Mouse (Mus musculus) urinary bladder, postnatal 4 days (tissue): ENCODE measurements around the gene Tcp10c.
"Not testable (repeated sequence)": the region's sequence is repeated elsewhere in the genome, so short reads cannot be mapped to it uniquely, and the experiment has no call there.

Source experiments
- DNase-seq, 2 experiments: peaks; one replicate each; pipeline ENCODE4 v3.0.0; 2021 to 2022; ENCODE audit warnings: low spot score in 2 of 2

Gene Tcp10c

DNA sequence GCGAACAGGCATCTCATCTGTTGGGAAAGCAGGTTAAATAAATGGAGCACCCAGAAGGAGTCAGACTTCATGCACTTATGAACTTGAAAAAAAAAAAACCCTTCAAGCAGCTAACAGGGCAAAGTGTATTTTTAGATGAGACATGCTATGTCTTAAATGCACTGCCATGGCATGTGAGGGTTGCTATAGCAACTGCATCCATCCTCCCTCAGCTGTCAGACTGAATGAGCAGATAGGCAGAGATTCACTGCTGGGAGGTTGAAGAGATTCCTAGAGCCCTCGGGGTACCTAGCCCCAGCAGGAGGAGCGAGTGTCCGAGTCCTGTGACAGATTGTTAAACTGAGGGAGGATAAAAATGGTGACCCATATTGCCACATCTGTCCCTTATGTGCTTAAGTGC, 36.6 kb downstream of the Tcp10c start:
- not testable (repeated sequence) for DNase-seq

DNA sequence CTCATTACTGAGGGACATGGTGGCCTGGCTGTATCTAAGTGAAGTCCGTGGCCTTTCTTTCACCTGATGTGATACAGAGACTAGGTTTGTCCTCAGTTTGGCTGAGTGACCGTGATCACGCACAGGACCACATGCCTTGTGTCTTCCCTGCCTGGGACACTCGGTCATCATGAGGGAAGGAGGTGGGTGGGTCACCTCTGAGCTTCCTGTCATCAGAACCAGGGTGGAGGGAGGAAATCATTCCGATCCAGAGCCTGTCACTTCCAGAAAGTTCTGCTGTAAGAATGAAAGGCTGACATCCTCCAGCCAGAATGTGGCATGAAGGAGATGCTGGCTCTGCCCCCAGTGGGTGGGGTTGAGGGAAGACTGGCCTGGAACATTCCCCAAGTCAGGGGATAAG, 45.6 kb downstream of the Tcp10c start:
- DNase-seq = not testable (repeated sequence)

- DNase-seq = not testable (repeated sequence)
Observed at GRCm38 (mm10) chr17:13402118-13402517, 47.7 kb downstream of the Tcp10c start.

- DNase-seq = not testable (repeated sequence)
Observed at GRCm38 (mm10) chr17:13403527-13404131, 49.3 kb downstream of the Tcp10c start.

DNA sequence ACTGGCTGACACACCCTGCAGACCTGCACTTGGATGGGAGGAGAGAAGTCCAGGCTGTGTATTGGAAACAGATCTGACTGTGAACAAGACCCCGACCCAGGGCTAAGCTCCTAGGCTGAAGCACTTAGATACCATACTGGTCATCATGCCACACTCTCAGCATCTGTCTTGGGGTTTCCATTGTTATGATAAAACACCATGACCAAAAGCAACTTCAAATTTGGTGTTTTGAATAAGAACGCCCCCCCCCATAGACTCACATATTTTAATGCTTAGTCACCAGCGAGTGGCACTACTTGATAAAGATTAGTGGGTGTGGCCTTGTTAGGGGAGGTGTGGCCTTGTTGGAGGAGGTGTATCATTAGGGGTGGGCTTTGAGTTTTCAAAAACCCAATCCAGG, 51.7 kb downstream of the Tcp10c start:
- DNase-seq = not testable (repeated sequence)

- DNase-seq = not testable (repeated sequence)
Observed at GRCm38 (mm10) chr17:13406701-13407100, 52.3 kb downstream of the Tcp10c start.

DNA sequence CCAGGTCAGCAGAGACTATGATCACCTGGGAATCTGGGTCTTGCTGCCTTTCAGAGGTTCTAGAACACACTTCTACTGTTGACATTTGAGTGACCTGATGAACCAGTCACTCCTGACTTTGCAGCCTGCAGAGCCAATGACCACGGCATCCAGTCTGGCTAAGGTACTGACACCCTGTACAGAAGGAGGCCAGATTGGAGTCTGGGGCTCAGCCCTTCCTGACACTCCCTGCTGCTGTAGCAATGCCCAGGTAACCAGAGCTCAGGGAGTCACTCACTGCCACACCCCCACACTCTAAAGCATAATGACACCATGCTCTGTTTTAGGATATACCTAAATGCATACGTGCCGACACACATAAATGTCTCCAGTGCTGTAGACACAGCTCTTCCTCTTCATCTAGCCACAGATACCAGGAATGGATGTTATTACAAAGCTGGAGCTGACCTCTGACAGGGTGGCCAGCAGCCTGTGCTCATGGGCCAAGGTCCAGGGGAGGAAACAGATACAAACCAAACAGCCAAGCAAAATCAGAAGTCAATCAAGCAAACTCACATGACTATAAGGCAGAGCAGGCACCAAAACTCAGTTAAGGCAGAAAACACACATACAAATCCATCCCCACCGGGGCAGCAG, 53.4 kb downstream of the Tcp10c start:
- peak in 1 of 2 experiments; percentile 52 for DNase-seq

DNA sequence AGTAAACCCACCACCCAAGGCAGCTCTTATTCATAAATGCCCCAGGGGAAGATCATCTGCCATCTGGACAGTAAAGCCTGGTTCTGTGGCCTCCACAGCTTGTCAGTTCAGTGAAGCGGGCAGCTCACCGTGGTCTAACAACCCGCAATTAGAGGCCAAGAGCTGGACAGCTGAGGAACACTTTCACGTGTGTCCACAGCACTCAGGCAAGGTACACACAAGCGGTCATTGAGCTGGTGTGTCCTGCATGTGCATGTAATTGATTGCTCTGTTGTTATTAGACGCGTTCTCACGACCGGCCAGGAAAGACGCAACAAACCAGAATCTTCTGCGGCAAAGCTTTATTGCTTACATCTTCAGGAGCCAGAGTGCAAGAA, 53.9 kb downstream of the Tcp10c start:
- peak in 1 of 2 experiments; percentile 10 for DNase-seq

GRCm38 (mm10) chr17:13421022-13421591, 66.7 kb downstream of the Tcp10c start:
- DNase-seq = peak in 1 of 2 experiments; percentile 43

- DNase-seq = not testable (repeated sequence)
Observed at GRCm38 (mm10) chr17:13422638-13423037, 68.3 kb downstream of the Tcp10c start.

DNA sequence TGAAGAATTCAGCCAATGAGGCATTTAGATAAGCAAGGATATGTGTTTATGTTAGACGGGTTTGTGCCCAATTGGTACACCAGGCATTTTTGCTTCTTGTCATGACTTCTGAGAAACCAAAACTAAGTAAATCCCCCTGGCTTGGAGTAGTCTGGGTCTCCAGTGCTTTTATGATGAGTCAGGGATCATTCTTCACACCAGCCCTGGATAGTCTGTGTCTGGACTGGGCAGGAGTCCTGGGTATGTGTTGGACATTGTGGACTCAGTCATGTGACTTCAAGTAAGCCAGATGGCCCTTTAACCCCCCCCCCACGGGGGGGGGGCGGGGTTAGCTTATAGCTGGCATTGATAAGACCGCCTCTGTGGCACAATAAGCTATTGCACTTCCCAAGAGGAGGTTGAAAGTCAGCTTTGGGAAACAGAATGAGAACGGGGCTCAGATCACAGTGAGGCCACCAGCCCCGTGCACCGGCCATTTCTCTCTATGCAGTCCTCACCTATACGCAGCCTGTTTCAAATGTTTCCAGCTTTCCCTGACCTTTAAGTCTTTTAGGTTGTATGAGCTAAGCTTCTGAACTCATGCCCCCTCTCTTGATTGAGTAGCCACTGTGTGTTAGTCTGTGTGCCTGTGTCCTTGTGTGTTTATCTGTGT, 69.1 kb downstream of the Tcp10c start:
- DNase-seq = peak in 1 of 2 experiments; percentile 49

DNA sequence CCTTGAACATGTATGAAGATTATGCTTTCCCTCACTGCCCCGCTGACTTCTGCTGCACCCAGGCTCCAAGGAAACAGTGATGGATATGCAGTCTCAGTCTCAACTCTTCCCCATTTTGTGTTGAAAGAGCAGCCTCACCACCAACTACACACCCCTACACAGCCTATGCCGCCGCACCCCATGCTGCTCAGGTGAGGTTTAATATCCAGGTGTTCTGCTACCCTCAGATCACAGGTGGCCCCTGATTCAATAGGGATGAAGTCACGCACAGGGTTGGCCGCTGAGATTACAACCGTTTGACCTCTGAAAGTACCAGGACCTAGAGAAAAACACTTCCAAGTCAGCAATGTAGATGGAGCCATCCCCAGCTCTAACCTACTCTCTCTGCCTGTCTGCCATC, 69.9 kb downstream of the Tcp10c start:
- DNase-seq = peak in 1 of 2 experiments; percentile 39

DNA sequence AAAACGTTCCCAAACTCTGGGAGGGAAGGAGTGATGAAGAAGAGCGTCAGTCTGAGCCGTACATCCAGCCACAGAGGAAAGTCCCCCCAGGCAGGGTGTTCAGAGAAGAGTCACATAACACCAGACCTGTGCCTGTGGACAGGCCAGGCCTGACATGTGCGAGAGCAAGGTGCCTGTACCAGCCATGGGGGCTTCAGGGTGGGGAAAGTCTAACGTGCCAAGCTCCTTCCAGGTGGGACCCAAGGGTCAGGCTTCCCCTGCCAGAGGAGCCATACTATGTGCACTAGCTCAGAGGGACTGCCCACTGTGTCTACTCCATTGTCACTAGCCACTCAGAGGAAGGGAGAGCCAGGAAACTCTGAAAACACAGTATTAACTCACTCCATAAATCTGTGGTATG, 71.3 kb downstream of the Tcp10c start:
- DNase-seq = peak in 1 of 2 experiments; percentile 51

GRCm38 (mm10) chr17:13426508-13426907, 72.1 kb downstream of the Tcp10c start:
- DNase-seq = not testable (repeated sequence)
